Mouse (Mus musculus): ENCODE results near the gene Olfr544.

- TF ChIP-seq CTCF (IDR thresholded peaks at IDR 0.05; ENCODE audit: control insufficient read depth, insufficient read depth, insufficient read length): no peak
- no peak for TF ChIP-seq MYOD1 (IDR thresholded peaks at IDR 0.05; ENCODE audit: control insufficient read depth, insufficient read length, low read depth)
These were observed 43.8 kb downstream of the Olfr544 start for GRCm38 (mm10) chr7:102444301-102444700.
